Mouse (Mus musculus) MEL (cell line): ENCODE data around the gene Plekhh3. TPM values are rescaled to one million over a fixed set of nuclear protein-coding genes. Genes with fewer than 3 reads are reported as not detected.

Experiments used
- DNase-seq: peaks from one replicate; pipeline ENCODE4 v3.0.0; 2011; ENCODE audit warnings: low read depth, low spot score
- H3K27ac ChIP-seq: 2 replicates; pipeline ENCODE4 v1.5.1; 2012; ENCODE audit warnings: low read depth, mild to moderate bottlenecking, control low read depth, low read length, moderate library complexity; ENCODE audit not compliant: control insufficient read depth
- H3K27me3 ChIP-seq, 2 experiments: fragments of 150-350 bp in 1 of 2; sonication (generic) in 1 of 2; 2 replicates each; pipeline ENCODE4 v1.6.1; 2012; ENCODE audit warnings: low read length in 2 of 2, mild to moderate bottlenecking in 2 of 2, improper control_type of control experiment in 1 of 2, moderate library complexity in 1 of 2; ENCODE audit not compliant: insufficient read depth in 2 of 2, control insufficient read depth in 1 of 2
- H3K36me3 ChIP-seq, 2 experiments: 2 replicates each; pipeline ENCODE4 v1.6.1; 2012 to 2014; ENCODE audit warnings: low read length in 2 of 2, improper control_type of control experiment in 1 of 2, inconsistent platforms in 1 of 2, mild to moderate bottlenecking in 1 of 2; ENCODE audit not compliant: insufficient read depth in 2 of 2, control insufficient read depth in 1 of 2
- H3K4me1 ChIP-seq, 2 experiments: fragments of 150-350 bp in 1 of 2; sonication (generic) in 1 of 2; 2 replicates each; pipeline ENCODE4 v1.6.1; 2012; ENCODE audit warnings: low read length in 2 of 2, improper control_type of control experiment in 1 of 2, mild to moderate bottlenecking in 1 of 2; ENCODE audit not compliant: insufficient read depth in 2 of 2, control insufficient read depth in 1 of 2
- H3K4me3 ChIP-seq, 2 experiments: fragments of 150-350 bp in 1 of 2; sonication (generic) in 1 of 2; 2 replicates each; pipeline ENCODE4 v1.5.1; 2012; ENCODE audit warnings: low read depth in 2 of 2, low read length in 2 of 2, mild to moderate bottlenecking in 2 of 2, moderate library complexity in 2 of 2, control low read depth in 1 of 2, improper control_type of control experiment in 1 of 2; ENCODE audit not compliant: control insufficient read depth in 1 of 2, insufficient read depth in 1 of 2
- H3K79me2 ChIP-seq: 2 replicates; pipeline ENCODE4 v1.6.1; 2012; ENCODE audit warnings: mild to moderate bottlenecking, low read length, moderate library complexity; ENCODE audit not compliant: control insufficient read depth, poor library complexity, insufficient read depth
- H3K9ac ChIP-seq: 2 replicates; pipeline ENCODE4 v1.6.1; 2012; ENCODE audit warnings: low read depth, mild to moderate bottlenecking, control low read depth, low read length, moderate library complexity; ENCODE audit not compliant: control insufficient read depth, poor library complexity, severe bottlenecking
- H3K9me3 ChIP-seq: fragments of 150-350 bp; sonication (generic); replicated peaks from 2 replicates; pipeline ENCODE4 v1.6.1; 2012; ENCODE audit warnings: mild to moderate bottlenecking, low read length, improper control_type of control experiment, moderate library complexity; ENCODE audit not compliant: insufficient read depth
- CHD1 ChIP-seq: IDR thresholded peaks from 2 replicates; pipeline ENCODE4 v1.6.1; 2012; ENCODE audit warnings: low read depth, mild to moderate bottlenecking, inconsistent platforms, low read length, improper control_type of control experiment
- CHD2 ChIP-seq: IDR thresholded peaks from 2 replicates; pipeline ENCODE4 v1.6.1; 2011; ENCODE audit warnings: low read length, improper control_type of control experiment
- CTCF ChIP-seq, 3 experiments: IDR thresholded peaks in 2 of 3; conservative IDR thresholded peaks in 1 of 3; 2 replicates each; pipeline ENCODE4 v1.5.1; 2011 to 2012; ENCODE audit warnings: low read length in 3 of 3, low read depth in 2 of 3, mild to moderate bottlenecking in 2 of 3, improper control_type of control experiment in 1 of 3, inconsistent platforms in 1 of 3, mixed read lengths in 1 of 3, moderate library complexity in 1 of 3; ENCODE audit not compliant: control insufficient read depth in 1 of 3, insufficient read depth in 1 of 3, poor library complexity in 1 of 3, severe bottlenecking in 1 of 3
- E2F4 ChIP-seq: IDR thresholded peaks from 2 replicates; pipeline ENCODE4 v1.6.1; 2011; ENCODE audit warnings: low read depth, low read length, improper control_type of control experiment, borderline replicate concordance
- ELF1 ChIP-seq: IDR thresholded peaks from 2 replicates; pipeline ENCODE4 v1.6.1; 2014; ENCODE audit warnings: low read depth, mild to moderate bottlenecking, inconsistent platforms, low read length, improper control_type of control experiment, moderate library complexity
- EP300 ChIP-seq, 2 experiments: IDR thresholded peaks; 2 replicates each; pipeline ENCODE4 v1.6.1; 2011; ENCODE audit warnings: improper control_type of control experiment in 2 of 2, low read length in 2 of 2, low read depth in 1 of 2, mild to moderate bottlenecking in 1 of 2
- HCFC1 ChIP-seq: IDR thresholded peaks from 2 replicates; pipeline ENCODE4 v1.6.1; 2012; ENCODE audit warnings: low read depth, mild to moderate bottlenecking, inconsistent platforms, low read length, improper control_type of control experiment, moderate library complexity
- MEF2A ChIP-seq: IDR thresholded peaks from 2 replicates; pipeline ENCODE4 v1.6.1; 2014; ENCODE audit warnings: low read depth, mild to moderate bottlenecking, inconsistent platforms, low read length, improper control_type of control experiment; ENCODE audit not compliant: poor library complexity, insufficient replicate concordance, severe bottlenecking; ENCODE audit errors: extremely low read depth
- MXI1 ChIP-seq: IDR thresholded peaks from 2 replicates; pipeline ENCODE4 v1.6.1; 2011; ENCODE audit warnings: mild to moderate bottlenecking, low read depth, low read length, improper control_type of control experiment
- MYB ChIP-seq: IDR thresholded peaks from 2 replicates; pipeline ENCODE4 v1.6.1; 2011; ENCODE audit warnings: mild to moderate bottlenecking, low read depth, low read length, improper control_type of control experiment
- MYC ChIP-seq: IDR thresholded peaks from 2 replicates; pipeline ENCODE4 v1.6.1; 2011; ENCODE audit warnings: low read depth, mild to moderate bottlenecking, low read length, improper control_type of control experiment, moderate library complexity
- NELFE ChIP-seq: IDR thresholded peaks from 2 replicates; pipeline ENCODE4 v1.6.1; 2011; ENCODE audit warnings: low read depth, low read length, improper control_type of control experiment
- POLR2AphosphoS2 ChIP-seq: IDR thresholded peaks from 2 replicates; pipeline ENCODE4 v1.6.1; 2011; ENCODE audit warnings: low read length, improper control_type of control experiment
- POLR2AphosphoS5 ChIP-seq: IDR thresholded peaks from 2 replicates; pipeline ENCODE4 v1.6.1; 2012; ENCODE audit warnings: low read depth, borderline replicate concordance, mild to moderate bottlenecking, inconsistent platforms, low read length, moderate library complexity, mixed read lengths
- RAD21 ChIP-seq: IDR thresholded peaks from 2 replicates; pipeline ENCODE4 v1.6.1; 2011; ENCODE audit warnings: mild to moderate bottlenecking, low read depth, low read length, improper control_type of control experiment
- TBP ChIP-seq: IDR thresholded peaks from 2 replicates; pipeline ENCODE4 v1.8.0; 2011; ENCODE audit warnings: low read depth, low read length, improper control_type of control experiment
- TCF12 ChIP-seq: IDR thresholded peaks from 2 replicates; pipeline ENCODE4 v1.6.1; 2014; ENCODE audit warnings: low read depth, mild to moderate bottlenecking, inconsistent platforms, low read length, improper control_type of control experiment, moderate library complexity
- UBTF ChIP-seq: IDR thresholded peaks from 2 replicates; pipeline ENCODE4 v1.6.1; 2012; ENCODE audit warnings: low read depth, mild to moderate bottlenecking, inconsistent platforms, low read length, improper control_type of control experiment, moderate library complexity, borderline replicate concordance; ENCODE audit not compliant: insufficient read depth
- USF1 ChIP-seq: IDR thresholded peaks from 2 replicates; pipeline ENCODE4 v1.6.1; 2014; ENCODE audit warnings: low read depth, mild to moderate bottlenecking, inconsistent platforms, low read length, improper control_type of control experiment, moderate library complexity
- ZKSCAN1 ChIP-seq: IDR thresholded peaks from 2 replicates; pipeline ENCODE4 v1.6.1; 2012; ENCODE audit warnings: low read depth, mild to moderate bottlenecking, inconsistent platforms, low read length, improper control_type of control experiment, moderate library complexity
- polyA plus RNA-seq, 2 experiments: library from polyadenylated mRNA; stranded (reverse) in 1 of 2; unstranded in 1 of 2; fragments of >175 nt in 1 of 2; fragments of >200 nt in 1 of 2; gene quantifications; 2 replicates each; pipeline versions ENCODE4 v1.2.1 to v1.2.4; 2012; ENCODE audit warnings: low replicate concordance in 2 of 2, low read depth in 1 of 2; ENCODE audit not compliant: insufficient read length in 2 of 2, insufficient read depth in 1 of 2, missing spikeins in 1 of 2
- total RNA-seq: library from RNA; depleted of rRNA; stranded (reverse); fragments of 300-350 nt; gene quantifications from 2 replicates; pipeline ENCODE4 v1.2.3, GENCODE M21; 2012

Gene Plekhh3
- total and polyA plus RNA-seq, 3 experiments, result 0.81 to 1.5 TPM; not detected in 1

GRCm38 (mm10) chr11:101194137-101194536, 23.0 kb upstream of the Plekhh3 start:
- H3K9me3 ChIP-seq, result no peaks in the 10 kb centered on the region

GRCm38 (mm10) chr11:101193076-101193475, 21.9 kb upstream of the Plekhh3 start:
- TF ChIP-seq POLR2AphosphoS5 (no peak), CHD2 (no peak)
- peaks cover 0 to 23% of the 10 kb centered on the region in 2 experiments; a peak in 3 of 4 replicates for H3K36me3 ChIP-seq
- H3K4me1 ChIP-seq, result peaks cover 10 to 26% of the 10 kb centered on the region in 2 experiments

More at GRCm38 (mm10) chr11:101194137-101194536, 23.0 kb upstream of the Plekhh3 start:
- no peaks in the 10 kb centered on the region for H3K27me3 ChIP-seq
- H3K4me1 ChIP-seq, result peaks cover 8 to 24% of the 10 kb centered on the region in 2 experiments
- no peak overlapping the region for H3K4me3 ChIP-seq
- peak; percentile 44 for DNase-seq
- no peaks in the 10 kb centered on the region for H3K79me2 ChIP-seq
- TF ChIP-seq RAD21 (no peak), UBTF (no peak), MYC (no peak), MYB (no peak), MEF2A (no peak), CHD2 (no peak), HCFC1 (no peak), NELFE (no peak), CHD1 (no peak), CTCF (IDR thresholded peaks at IDR 0.05 in 2 of 3, conservative IDR thresholded peaks at IDR 0.05 in 1 of 3; ENCODE audit: control insufficient read depth in 1 of 3, insufficient read depth in 1 of 3, low read depth in 2 of 3, low read length in 3 of 3, poor library complexity in 1 of 3, severe bottlenecking in 1 of 3) (no peak), USF1 (no peak), ZKSCAN1 (no peak), TBP (no peak), EP300 (IDR thresholded peaks at IDR 0.05; ENCODE audit: low read depth in 1 of 2, low read length in 2 of 2) (no peak), MXI1 (no peak), E2F4 (no peak), ELF1 (no peak), TCF12 (no peak), POLR2AphosphoS2 (no peak)
- no peak overlapping the region for H3K9ac ChIP-seq
- H3K36me3 ChIP-seq, result peaks cover 0 to 21% of the 10 kb centered on the region in 2 experiments; a peak in 3 of 4 replicates
- no peak overlapping the region for H3K27ac ChIP-seq

More at GRCm38 (mm10) chr11:101193076-101193475, 21.9 kb upstream of the Plekhh3 start:
- no peak overlapping the region for H3K4me3 ChIP-seq
- DNase-seq, result no peak
- H3K27ac ChIP-seq, result no peak overlapping the region
- no peak overlapping the region for H3K9ac ChIP-seq
- H3K79me2 ChIP-seq, result no peaks in the 10 kb centered on the region
- no peaks in the 10 kb centered on the region for H3K27me3 ChIP-seq
- no peaks in the 10 kb centered on the region for H3K9me3 ChIP-seq
